Mouse (Mus musculus): Measurements from ENCODE around the gene Atp6v0a2. TPM values are rescaled to one million over a fixed set of nuclear protein-coding genes. Genes with fewer than 3 reads are reported as not detected.

The Atp6v0a2 gene
- total RNA-seq, 2 experiments from 2014 or later, result 44.5 to 45.2 TPM

DNA sequence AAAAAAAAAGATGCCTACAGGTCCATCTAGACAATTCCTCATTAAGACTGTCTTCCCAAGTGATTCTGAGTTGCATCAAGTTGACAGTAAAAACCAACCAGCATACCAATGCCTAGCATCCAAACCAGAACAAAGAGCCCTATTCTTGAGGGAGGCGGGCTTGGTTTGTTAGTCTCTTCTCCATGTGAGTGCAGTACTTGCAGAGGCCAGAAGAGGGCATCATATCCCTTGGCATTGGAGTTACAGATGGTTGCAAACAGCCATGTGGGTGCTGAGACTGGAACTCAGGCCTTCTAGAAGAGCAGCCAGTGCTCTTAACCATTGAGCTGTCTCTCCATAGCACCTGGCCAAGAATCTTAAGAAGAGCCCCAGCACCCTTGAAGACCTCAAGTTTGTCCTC lies 133.4 kb downstream of the Atp6v0a2 start:
- intact Hi-C loops (cut with DNase I), result no loop called here

More for the DNA sequence above, 133.4 kb downstream of the Atp6v0a2 start:
- no peak for DNase-seq (ENCODE audit: extremely low spot score in 1 of 2, low spot score in 2 of 2)

Other genes with a start within 250 kb of the Atp6v0a2 start
- 100 to 1,000 TPM; 128 to 143 TPM for gene Sbno1, start 202.6 kb upstream of the Atp6v0a2 start, total RNA-seq (2021)
- gene Kmt5a, start 188.6 kb upstream of the Atp6v0a2 start, total RNA-seq (2021), result 10 to 100 TPM; 36.2 to 42.3 TPM
- 10 to 100 TPM; 21.4 to 23.2 TPM for gene Rilpl2, start 150.2 kb upstream of the Atp6v0a2 start, total RNA-seq (2021)
- gene Snrnp35, start 145.4 kb upstream of the Atp6v0a2 start, total RNA-seq (2021), result 10 to 100 TPM; 21.1 TPM
- 10 to 100 TPM; 24.6 to 26.7 TPM for gene Rilpl1, start 97.2 kb upstream of the Atp6v0a2 start, total RNA-seq (2021)
- gene Tmed2, start 87.9 kb upstream of the Atp6v0a2 start, total RNA-seq (2021), result 100 to 1,000 TPM; 102 to 110 TPM
- 10 to 100 TPM; 24.0 to 25.2 TPM for gene Ddx55, start 75.7 kb upstream of the Atp6v0a2 start, total RNA-seq (2021)
- 10 to 100 TPM; 44.3 to 52.2 TPM for gene Eif2b1, start 49.4 kb upstream of the Atp6v0a2 start, total RNA-seq (2021)
- 10 to 100 TPM; 28.1 to 28.7 TPM for gene Gtf2h3, start 49.4 kb upstream of the Atp6v0a2 start, total RNA-seq (2021)
- gene Dnah10, start 96.5 kb downstream of the Atp6v0a2 start, total RNA-seq (2021), result under 1 TPM; 0.75 to 0.90 TPM
- gene Ccdc92, start 233.8 kb downstream of the Atp6v0a2 start, total RNA-seq (2021), result 10 to 100 TPM; 38.7 to 43.3 TPM
- gene Zfp664, start 234.1 kb downstream of the Atp6v0a2 start, total RNA-seq (2021), result 10 to 100 TPM; 46.4 to 49.7 TPM